Mouse (Mus musculus) neural tube, embryonic 12.5 days (tissue): ENCODE results near the gene Sufu. TPM values are rescaled to one million over a fixed set of nuclear protein-coding genes. Genes with fewer than 3 reads are reported as not detected.

ENCODE experiments used
- ATAC-seq: fragments of 200-750 bp; cut with Nextera tagmentation; 2 replicates; pipeline ENCODE4 v1.8.0; 2017; ENCODE audit warnings: low read depth, mild to moderate bottlenecking, moderate TSS enrichment, moderate library complexity; ENCODE audit not compliant: low FRiP score
- H3K27ac ChIP-seq: fragments of 300-500 bp; sonication (generic); 2 replicates; pipeline ENCODE4 v1.5.1; 2016
- H3K27me3 ChIP-seq: fragments of 300-500 bp; sonication (generic); replicated peaks from 2 replicates; pipeline ENCODE4 v1.6.1; 2016; ENCODE audit warnings: mild to moderate bottlenecking
- H3K36me3 ChIP-seq: fragments of 300-500 bp; sonication (generic); 2 replicates; pipeline ENCODE4 v1.6.1; 2016; ENCODE audit warnings: mild to moderate bottlenecking
- H3K4me1 ChIP-seq: fragments of 300-500 bp; sonication (generic); 2 replicates; pipeline ENCODE4 v1.6.1; 2016
- H3K4me2 ChIP-seq: fragments of 300-500 bp; sonication (generic); replicated peaks from 2 replicates; pipeline ENCODE4 v1.6.1; 2016; ENCODE audit warnings: mild to moderate bottlenecking
- H3K4me3 ChIP-seq: fragments of 300-500 bp; sonication (generic); 2 replicates; pipeline ENCODE4 v1.5.1; 2016
- H3K9ac ChIP-seq: fragments of 300-500 bp; sonication (generic); 2 replicates; pipeline ENCODE4 v1.6.1; 2016; ENCODE audit warnings: mild to moderate bottlenecking
- H3K9me3 ChIP-seq: fragments of 300-500 bp; sonication (generic); 2 replicates; pipeline ENCODE4 v1.6.1; 2016; ENCODE audit warnings: mild to moderate bottlenecking
- WGBS: fragments of 180-500 bp; shearing (Covaris S2); methylation state at CpG from one replicate; pipeline ENCODE4 v1.1.7; 2016; 5-methylcytosine and 5-hydroxymethylcytosine counted together
- polyA plus RNA-seq: library from polyadenylated mRNA; unstranded; fragments of >200 nt; fragmentation: Nextera tagmentation; extraction: Ambion mirVana; gene quantifications from 2 replicates; pipeline ENCODE4 v1.2.1, GENCODE M21; 2016

The Sufu gene
- polyA plus RNA-seq, 1 experiment from 2014 or later: 36.3 TPM

- no peak for ATAC-seq
- Histone ChIP-seq H3K27ac (no peak overlapping the region), H3K27me3 (no peaks in the 10 kb centered on the region), H3K4me3 (no peak overlapping the region), H3K4me1 (peaks cover 80% of the 10 kb centered on the region), H3K36me3 (no peaks in the 10 kb centered on the region), H3K4me2 (no peak overlapping the region), H3K9ac (no peak overlapping the region), H3K9me3 (no peaks in the 10 kb centered on the region)
- 51% methylated on average over 10 of the region's 10 CpGs for WGBS
Measured at GRCm38 (mm10) chr19:46525691-46526631, 129.3 kb downstream of the Sufu start.

GRCm38 (mm10) chr19:46527632-46528528 lies 131.2 kb downstream of the Sufu start:
- Histone ChIP-seq H3K4me1 (peaks cover 92% of the 10 kb centered on the region), H3K4me2 (peak overlapping the region; percentile 61), H3K9me3 (no peaks in the 10 kb centered on the region), H3K27ac (peak overlapping the region; percentile 65; the same call in 1 of the 2 replicates), H3K36me3 (no peaks in the 10 kb centered on the region), H3K4me3 (peak overlapping the region; percentile 11; the same call in 1 of the 2 replicates), H3K9ac (peak overlapping the region; percentile 42; the same call in 1 of the 2 replicates), H3K27me3 (no peaks in the 10 kb centered on the region)
- ATAC-seq: no peak
- WGBS: 13% methylated on average over 17 of the region's 17 CpGs

- under 1% methylated on average over 20 of the region's 20 CpGs for WGBS
- no peaks in the 10 kb centered on the region for H3K36me3 ChIP-seq
- ATAC-seq: peak; percentile 59
- H3K9me3 ChIP-seq: no peaks in the 10 kb centered on the region
- H3K27ac ChIP-seq: peak overlapping the region; percentile 65; the same call in 1 of the 2 replicates
- peak overlapping the region; percentile 16; the same call in 1 of the 2 replicates for H3K4me3 ChIP-seq
- H3K27me3 ChIP-seq: no peaks in the 10 kb centered on the region
- H3K4me1 ChIP-seq: peaks cover 92% of the 10 kb centered on the region
- peak overlapping the region; percentile 61 for H3K4me2 ChIP-seq
- H3K9ac ChIP-seq: peak overlapping the region; percentile 42
Measured at GRCm38 (mm10) chr19:46528529-46529213, 132.0 kb downstream of the Sufu start.

- H3K27ac ChIP-seq: peak overlapping the region; percentile 65
- no peaks in the 10 kb centered on the region for H3K36me3 ChIP-seq
- no peak overlapping the region for H3K4me3 ChIP-seq
- 6% methylated on average over 13 of the region's 13 CpGs for WGBS
- H3K4me2 ChIP-seq: peak overlapping the region; percentile 61
- no peaks in the 10 kb centered on the region for H3K9me3 ChIP-seq
- ATAC-seq: no peak
- peak overlapping the region; percentile 42 for H3K9ac ChIP-seq
- H3K4me1 ChIP-seq: peaks cover 87% of the 10 kb centered on the region
- no peaks in the 10 kb centered on the region for H3K27me3 ChIP-seq
Measured at GRCm38 (mm10) chr19:46529601-46530448, 133.1 kb downstream of the Sufu start.

- Histone ChIP-seq H3K4me2 (peak overlapping the region; percentile 61), H3K4me1 (peaks cover 81% of the 10 kb centered on the region)
- ATAC-seq: no peak
Measured at GRCm38 (mm10) chr19:46530449-46530990, 133.8 kb downstream of the Sufu start.

GRCm38 (mm10) chr19:46531071-46532030 lies 134.7 kb downstream of the Sufu start:
- peak overlapping the region; percentile 65 for H3K27ac ChIP-seq
- peaks cover 73% of the 10 kb centered on the region for H3K4me1 ChIP-seq
- peak overlapping the region; percentile 61 for H3K4me2 ChIP-seq
- H3K27me3 ChIP-seq: no peaks in the 10 kb centered on the region
- no peaks in the 10 kb centered on the region for H3K9me3 ChIP-seq
- WGBS: 9% methylated on average over 16 of the region's 16 CpGs
- H3K36me3 ChIP-seq: peaks cover 5% of the 10 kb centered on the region; the same call in 1 of the 2 replicates
- H3K9ac ChIP-seq: peak overlapping the region; percentile 29; the same call in 1 of the 2 replicates
- no peak for ATAC-seq
- H3K4me3 ChIP-seq: no peak overlapping the region

More at GRCm38 (mm10) chr19:46530449-46530990, 133.8 kb downstream of the Sufu start:
- H3K4me3 ChIP-seq: no peak overlapping the region
- peak overlapping the region; percentile 42 for H3K9ac ChIP-seq
- no peaks in the 10 kb centered on the region for H3K9me3 ChIP-seq
- WGBS: 6% methylated on average over 8 of the region's 8 CpGs
- no peaks in the 10 kb centered on the region for H3K27me3 ChIP-seq
- H3K27ac ChIP-seq: peak overlapping the region; percentile 65
- H3K36me3 ChIP-seq: no peaks in the 10 kb centered on the region

- ATAC-seq: no peak
- no peaks in the 10 kb centered on the region for H3K9me3 ChIP-seq
- H3K27ac ChIP-seq: peak overlapping the region; percentile 16; the same call in 1 of the 2 replicates
- 0 out of 2 replicates have a peak overlapping the region, but pooled peaks have one; percentile 24 for H3K4me2 ChIP-seq
- H3K27me3 ChIP-seq: no peaks in the 10 kb centered on the region
- H3K9ac ChIP-seq: no peak overlapping the region
- WGBS: 17% methylated on average over 10 of the region's 10 CpGs
- H3K4me3 ChIP-seq: no peak overlapping the region
- H3K36me3 ChIP-seq: peaks cover 5% of the 10 kb centered on the region; the same call in 1 of the 2 replicates
- peaks cover 69% of the 10 kb centered on the region for H3K4me1 ChIP-seq
Measured at GRCm38 (mm10) chr19:46532031-46532688, 135.5 kb downstream of the Sufu start.

GRCm38 (mm10) chr19:46533066-46533465 lies 136.4 kb downstream of the Sufu start:
- no peak overlapping the region for H3K9ac ChIP-seq

GRCm38 (mm10) chr19:46533525-46533924 lies 136.8 kb downstream of the Sufu start:
- WGBS: 54% methylated on average over 5 of the region's 5 CpGs
- no peak overlapping the region for H3K9ac ChIP-seq
- peaks cover 56% of the 10 kb centered on the region for H3K4me1 ChIP-seq
- ATAC-seq: no peak
- H3K27me3 ChIP-seq: no peaks in the 10 kb centered on the region
- H3K9me3 ChIP-seq: no peaks in the 10 kb centered on the region
- H3K4me3 ChIP-seq: no peak overlapping the region
- no peak overlapping the region for H3K27ac ChIP-seq
- no peak overlapping the region for H3K4me2 ChIP-seq
- H3K36me3 ChIP-seq: peaks cover 10% of the 10 kb centered on the region; the same call in 1 of the 2 replicates

More at GRCm38 (mm10) chr19:46533066-46533465, 136.4 kb downstream of the Sufu start:
- no peak overlapping the region for H3K4me2 ChIP-seq
- no peaks in the 10 kb centered on the region for H3K27me3 ChIP-seq
- WGBS: 44% methylated on average over 4 of the region's 4 CpGs
- no peaks in the 10 kb centered on the region for H3K9me3 ChIP-seq
- peaks cover 7% of the 10 kb centered on the region; the same call in 1 of the 2 replicates for H3K36me3 ChIP-seq
- peaks cover 60% of the 10 kb centered on the region for H3K4me1 ChIP-seq
- no peak for ATAC-seq
- H3K4me3 ChIP-seq: no peak overlapping the region
- 0 out of 2 replicates have a peak overlapping the region, but pooled peaks have one; percentile 42 for H3K27ac ChIP-seq
